Mouse (Mus musculus): ENCODE measurements at regions not wholly inside any gene's neighbourhood (a gene's known extent, or its start where the extent isn't known, plus 50 kb on each side); places are given as distances from the start of the nearest gene placed in this dataset.

DNA sequence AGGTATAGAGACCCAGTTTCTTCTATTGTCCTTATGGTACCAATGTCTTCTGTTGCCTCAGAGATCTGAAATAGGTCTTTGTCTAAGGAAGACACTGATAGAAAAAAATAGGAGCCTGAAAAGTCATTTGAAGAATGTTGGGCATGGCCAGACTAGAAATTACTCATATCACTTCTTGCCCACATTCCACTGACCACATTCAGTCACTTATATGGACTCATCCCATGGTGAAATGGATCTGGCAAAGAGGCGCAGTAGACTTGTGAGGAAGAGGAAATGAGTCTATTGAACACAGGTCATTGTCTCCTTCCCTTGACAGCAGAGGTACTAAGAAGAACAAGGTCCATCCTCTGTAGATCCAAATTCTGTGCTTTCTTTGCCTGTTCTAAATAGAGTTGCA lies 318.9 kb upstream of the A1bg start:
- no peak for TF ChIP-seq POLR2A (IDR thresholded peaks at IDR 0.05; ENCODE audit: extremely low read depth, insufficient read depth, low read length)
- no peak for TF ChIP-seq CTCF (IDR thresholded peaks at IDR 0.05; ENCODE audit: low read depth, low read length)
- H3K4me3 ChIP-seq (ENCODE audit: insufficient read depth, low read depth, low read length) = no peak overlapping the region
- WGBS = 82% methylated on average over 1 of the region's 1 CpGs
- DNase-seq (ENCODE audit: extremely low read depth, low read depth, low spot score) = no peak
- no peaks in the 10 kb centered on the region for H3K4me1 ChIP-seq (ENCODE audit: control insufficient read depth, insufficient read depth, low read length)
- H3K36me3 ChIP-seq (ENCODE audit: control insufficient read depth, insufficient read depth, low read length) = no peaks in the 10 kb centered on the region
- no peaks in the 10 kb centered on the region for H3K27me3 ChIP-seq (ENCODE audit: control insufficient read depth, insufficient read depth, low read length)
- H3K79me2 ChIP-seq (ENCODE audit: control insufficient read depth, insufficient read depth, low read length) = no peaks in the 10 kb centered on the region
- H3K9ac ChIP-seq (ENCODE audit: low read depth, low read length) = no peak overlapping the region
- no peak overlapping the region for H3K27ac ChIP-seq (replicated peaks; ENCODE audit: insufficient read depth, low read depth, low read length)

DNA sequence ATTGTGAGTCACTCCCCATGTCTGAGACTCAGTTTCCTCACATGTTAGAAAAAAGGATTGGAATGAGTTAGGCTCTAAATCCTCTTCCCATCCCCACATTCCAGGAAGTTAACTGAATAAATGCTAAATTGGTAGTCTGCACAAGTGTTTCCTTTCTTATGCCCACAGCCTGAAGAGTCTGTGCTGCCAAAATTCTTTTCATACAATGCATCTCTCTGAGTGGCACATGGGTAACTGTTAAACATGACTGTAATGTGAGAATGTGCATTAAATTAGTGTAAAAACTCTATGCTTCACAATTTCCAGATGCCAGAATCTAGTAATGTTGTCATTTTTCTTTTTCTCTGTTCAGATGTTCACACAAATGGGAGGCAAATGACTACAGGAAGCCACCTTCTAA lies 317.5 kb upstream of the A1bg start:
- Histone ChIP-seq H3K79me2 (ENCODE audit: control insufficient read depth, insufficient read depth, low read length) (no peaks in the 10 kb centered on the region), H3K27me3 (ENCODE audit: control insufficient read depth, insufficient read depth, low read length) (no peaks in the 10 kb centered on the region), H3K4me1 (ENCODE audit: control insufficient read depth, insufficient read depth, low read length) (no peaks in the 10 kb centered on the region), H3K9ac (ENCODE audit: low read depth, low read length) (no peak overlapping the region), H3K4me3 (ENCODE audit: insufficient read depth, low read depth, low read length) (no peak overlapping the region), H3K36me3 (ENCODE audit: control insufficient read depth, insufficient read depth, low read length) (no peaks in the 10 kb centered on the region), H3K27ac (replicated peaks; ENCODE audit: insufficient read depth, low read depth, low read length) (no peak overlapping the region)
- no peak for DNase-seq (ENCODE audit: extremely low read depth, low read depth, low spot score)
- no peak for TF ChIP-seq CTCF (IDR thresholded peaks at IDR 0.05; ENCODE audit: low read depth, low read length)
- no peak for TF ChIP-seq POLR2A (IDR thresholded peaks at IDR 0.05; ENCODE audit: extremely low read depth, insufficient read depth, low read length)

DNA sequence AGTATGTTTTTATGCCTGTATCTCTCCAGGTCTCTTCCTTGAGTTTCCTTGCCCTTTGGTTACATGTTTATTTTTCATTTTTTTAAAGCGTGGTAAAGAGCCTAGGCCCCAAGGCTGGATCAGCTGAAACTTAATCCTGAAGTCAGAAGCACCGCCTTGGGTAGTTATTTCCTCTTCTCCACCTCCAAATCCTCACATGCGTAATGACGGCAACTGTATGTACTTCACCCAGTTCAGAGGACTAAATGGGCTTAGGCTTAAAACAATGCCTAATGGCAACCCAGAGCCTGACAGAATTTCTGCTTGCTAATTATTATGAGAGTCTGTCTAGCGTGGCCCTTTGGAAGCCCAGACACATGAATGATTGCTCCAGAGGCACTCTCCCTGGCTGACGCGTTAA lies 316.6 kb upstream of the A1bg start:
- 88% methylated on average over 7 of the region's 7 CpGs for WGBS
- H3K4me3 ChIP-seq (ENCODE audit: insufficient read depth, low read depth, low read length) = no peak overlapping the region

DNA sequence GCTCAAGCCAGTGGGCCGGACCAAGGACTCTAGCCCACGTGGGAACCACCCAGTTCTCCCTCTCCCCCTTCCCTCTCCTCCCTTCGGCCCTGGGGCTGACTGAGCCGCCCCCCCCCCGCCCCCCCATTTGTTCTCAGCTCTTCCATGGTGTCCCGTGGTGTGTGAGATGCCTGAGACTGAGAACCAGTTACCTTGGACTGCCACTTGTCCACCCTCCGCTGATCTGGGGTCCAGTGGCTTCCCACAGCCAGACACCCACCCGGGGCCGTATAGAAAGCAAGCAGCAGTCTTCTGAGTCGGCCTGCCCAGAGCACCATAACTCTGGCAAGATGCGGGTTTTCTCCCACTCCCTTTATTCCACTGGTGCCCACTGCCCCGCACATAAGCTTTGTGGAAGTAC lies 316.2 kb upstream of the A1bg start:
- no peaks in the 10 kb centered on the region for H3K27me3 ChIP-seq (ENCODE audit: control insufficient read depth, insufficient read depth, low read length)
- no peak overlapping the region for H3K27ac ChIP-seq (replicated peaks; ENCODE audit: insufficient read depth, low read depth, low read length)
- H3K9ac ChIP-seq (ENCODE audit: low read depth, low read length) = no peak overlapping the region
- no peaks in the 10 kb centered on the region for H3K36me3 ChIP-seq (ENCODE audit: control insufficient read depth, insufficient read depth, low read length)
- H3K4me1 ChIP-seq (ENCODE audit: control insufficient read depth, insufficient read depth, low read length) = no peaks in the 10 kb centered on the region
- no peaks in the 10 kb centered on the region for H3K79me2 ChIP-seq (ENCODE audit: control insufficient read depth, insufficient read depth, low read length)
- no peak overlapping the region for H3K4me3 ChIP-seq (ENCODE audit: insufficient read depth, low read depth, low read length)
- TF ChIP-seq POLR2A (IDR thresholded peaks at IDR 0.05; ENCODE audit: extremely low read depth, insufficient read depth, low read length) (no peak), CTCF (IDR thresholded peaks at IDR 0.05; ENCODE audit: low read depth, low read length) (no peak)
- DNase-seq (ENCODE audit: extremely low read depth, low read depth, low spot score) = no peak
- WGBS = 73% methylated on average over 11 of the region's 12 CpGs

More for the DNA sequence above, 316.6 kb upstream of the A1bg start:
- H3K79me2 ChIP-seq (ENCODE audit: control insufficient read depth, insufficient read depth, low read length) = no peaks in the 10 kb centered on the region
- no peaks in the 10 kb centered on the region for H3K4me1 ChIP-seq (ENCODE audit: control insufficient read depth, insufficient read depth, low read length)
- no peaks in the 10 kb centered on the region for H3K36me3 ChIP-seq (ENCODE audit: control insufficient read depth, insufficient read depth, low read length)
- no peaks in the 10 kb centered on the region for H3K27me3 ChIP-seq (ENCODE audit: control insufficient read depth, insufficient read depth, low read length)
- no peak overlapping the region for H3K27ac ChIP-seq (replicated peaks; ENCODE audit: insufficient read depth, low read depth, low read length)
- DNase-seq (ENCODE audit: extremely low read depth, low read depth, low spot score) = no peak
- no peak for TF ChIP-seq CTCF (IDR thresholded peaks at IDR 0.05; ENCODE audit: low read depth, low read length)
- TF ChIP-seq POLR2A (IDR thresholded peaks at IDR 0.05; ENCODE audit: extremely low read depth, insufficient read depth, low read length) = no peak
- no peak overlapping the region for H3K9ac ChIP-seq (ENCODE audit: low read depth, low read length)

DNA sequence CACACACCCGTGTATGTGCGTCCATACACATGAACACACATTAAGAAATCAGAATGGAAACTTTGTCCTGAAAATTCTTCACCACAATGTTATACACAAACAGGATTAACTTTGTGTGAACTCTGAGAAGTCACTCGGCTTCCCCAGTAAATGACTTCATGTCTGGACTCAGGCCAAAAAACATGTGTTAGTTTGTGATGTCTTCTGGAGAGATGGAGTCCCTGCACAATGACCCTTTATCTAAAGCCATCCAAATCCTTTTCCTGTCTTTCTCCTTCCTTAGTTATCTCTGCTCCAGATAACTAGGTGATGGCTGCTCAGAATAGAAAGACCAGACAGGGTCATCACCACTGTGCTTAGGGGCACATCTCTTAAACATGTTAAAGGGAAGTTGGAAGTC lies 306.8 kb upstream of the A1bg start:
- H3K27me3 ChIP-seq (ENCODE audit: control insufficient read depth, insufficient read depth, low read length) = no peaks in the 10 kb centered on the region
- DNase-seq (ENCODE audit: extremely low read depth, low read depth, low spot score) = no peak
- 70% methylated on average over 3 of the region's 3 CpGs for WGBS
- H3K4me3 ChIP-seq (ENCODE audit: insufficient read depth, low read depth, low read length) = no peak overlapping the region
- no peak overlapping the region for H3K9ac ChIP-seq (ENCODE audit: low read depth, low read length)
- TF ChIP-seq POLR2A (IDR thresholded peaks at IDR 0.05; ENCODE audit: extremely low read depth, insufficient read depth, low read length) (no peak), CTCF (IDR thresholded peaks at IDR 0.05; ENCODE audit: low read depth, low read length) (no peak)
- no peaks in the 10 kb centered on the region for H3K4me1 ChIP-seq (ENCODE audit: control insufficient read depth, insufficient read depth, low read length)
- no peaks in the 10 kb centered on the region for H3K79me2 ChIP-seq (ENCODE audit: control insufficient read depth, insufficient read depth, low read length)
- H3K27ac ChIP-seq (replicated peaks; ENCODE audit: insufficient read depth, low read depth, low read length) = no peak overlapping the region
- H3K36me3 ChIP-seq (ENCODE audit: control insufficient read depth, insufficient read depth, low read length) = no peaks in the 10 kb centered on the region

DNA sequence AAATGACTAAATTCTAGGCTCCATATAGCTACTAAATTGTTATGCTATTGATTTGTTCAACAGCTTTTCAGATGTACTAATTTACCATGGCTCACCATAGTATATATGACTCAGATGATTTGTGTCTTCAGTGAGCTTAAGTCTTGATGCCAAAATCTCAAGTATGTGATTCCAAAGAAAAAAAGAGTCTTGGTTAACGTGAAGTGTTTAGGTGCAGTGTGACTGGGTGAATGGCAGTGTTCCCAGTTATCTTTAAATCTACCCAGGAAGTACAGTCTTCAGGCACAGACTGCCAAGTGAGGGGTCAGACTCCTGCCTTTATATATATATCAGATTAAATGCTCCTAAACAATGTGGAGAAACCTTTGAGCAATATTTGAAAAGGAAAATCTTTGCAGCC lies 300.1 kb upstream of the A1bg start:
- Histone ChIP-seq H3K27me3 (ENCODE audit: control insufficient read depth, insufficient read depth, low read length) (no peaks in the 10 kb centered on the region), H3K9ac (ENCODE audit: low read depth, low read length) (no peak overlapping the region), H3K27ac (replicated peaks; ENCODE audit: insufficient read depth, low read depth, low read length) (no peak overlapping the region), H3K36me3 (ENCODE audit: control insufficient read depth, insufficient read depth, low read length) (no peaks in the 10 kb centered on the region), H3K79me2 (ENCODE audit: control insufficient read depth, insufficient read depth, low read length) (no peaks in the 10 kb centered on the region), H3K4me3 (ENCODE audit: insufficient read depth, low read depth, low read length) (no peak overlapping the region), H3K4me1 (ENCODE audit: control insufficient read depth, insufficient read depth, low read length) (no peaks in the 10 kb centered on the region)
- DNase-seq (ENCODE audit: extremely low read depth, low read depth, low spot score) = no peak
- TF ChIP-seq POLR2A (IDR thresholded peaks at IDR 0.05; ENCODE audit: extremely low read depth, insufficient read depth, low read length) (no peak), CTCF (IDR thresholded peaks at IDR 0.05; ENCODE audit: low read depth, low read length) (no peak)
- WGBS = 56% methylated on average over 1 of the region's 1 CpGs

Measured in liver, adult 2 months (tissue).